Mouse (Mus musculus) lung, adult 2 months (tissue): Measurements from ENCODE around the gene Hapln4.

Experiments used
- CTCF ChIP-seq: fragments of 200-500 bp; IDR thresholded peaks from 2 replicates; pipeline ENCODE4 v1.5.1; 2011; ENCODE audit warnings: mild to moderate bottlenecking, low read length, control low read depth; ENCODE audit not compliant: insufficient read depth
- POLR2A ChIP-seq: fragments of 200-500 bp; IDR thresholded peaks from 2 replicates; pipeline ENCODE4 v1.6.1; 2011; ENCODE audit warnings: low read depth, mild to moderate bottlenecking, control low read depth, low read length, borderline replicate concordance; ENCODE audit errors: extremely low read depth

GRCm38 (mm10) chr8:70041885-70042546 lies 41.2 kb upstream of the Hapln4 start:
- TF ChIP-seq CTCF (no peak), POLR2A (no peak)
